Mouse (Mus musculus): Measurements from ENCODE around the gene Slit2.

DNA sequence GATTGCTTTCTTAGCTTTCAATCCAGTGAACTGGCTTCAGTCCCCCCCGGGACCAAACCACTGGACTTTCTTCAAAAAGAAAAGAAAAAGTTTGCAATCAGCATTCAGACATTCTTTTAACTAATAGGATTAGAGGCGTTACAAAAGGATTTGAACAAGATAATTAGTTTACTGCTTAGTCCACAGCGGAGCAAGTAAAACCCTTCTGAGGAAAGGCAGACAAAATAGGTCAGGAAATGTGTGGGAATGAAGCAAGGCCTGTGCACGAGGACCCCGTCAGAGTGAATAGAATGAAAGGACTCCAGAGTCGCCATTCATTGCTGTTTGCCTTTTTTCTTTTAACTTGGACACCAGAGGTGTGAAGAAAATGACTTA lies 156.5 kb downstream of the Slit2 start:
- TF ChIP-seq CTCF (IDR thresholded peaks at IDR 0.05; ENCODE audit: control insufficient read depth, insufficient read depth, insufficient read length) (no peak), USF1 (IDR thresholded peaks at IDR 0.05; ENCODE audit: low read depth) (no peak), CEBPB (IDR thresholded peaks at IDR 0.05; ENCODE audit: low read depth) (no peak), MYOD1 (IDR thresholded peaks at IDR 0.05; ENCODE audit: control insufficient read depth, insufficient read length, low read depth) (no peak), MAX (IDR thresholded peaks at IDR 0.05) (no peak), FOSL1 (IDR thresholded peaks at IDR 0.05; ENCODE audit: insufficient read depth, low read length, poor library complexity, severe bottlenecking) (no peak), MYOG (IDR thresholded peaks at IDR 0.05; ENCODE audit: control insufficient read depth, extremely low read depth, insufficient read length) (no peak)

Measured in C2C12 (cell line).